8 mouse cellular contexts compared by ENCODE assay signal in genomic region chr4:124752281-124753199, GRCm38 (mm10). TPM values are rescaled to one million over a fixed set of nuclear protein-coding genes. Genes with fewer than 3 reads are reported as not detected.
DNase-seq lines count a peak whose midpoint lies in the region; ATAC-seq and TF ChIP-seq lines count a peak whose summit lies in the region.

No protein-coding gene starts in this region.

- intact Hi-C loops in left cerebral cortex, adult 2 months (cut with DNase I): loop anchor here (5.0 kb wide), 1 partner anchor 45 kb away; no protein-coding TSS in a partner anchor
- intact Hi-C loops in left cerebral cortex, postnatal 14 days (cut with DNase I): no loop called here

- peaks cover 6% of the 10 kb centered on the region; the same call in 1 of the 2 replicates for H3K36me3 ChIP-seq in embryonic facial prominence, embryonic 13.5 days

- peaks cover 21% of the 10 kb centered on the region for H3K4me1 ChIP-seq in embryonic facial prominence, embryonic 13.5 days

- DNase-seq in left cerebral cortex, adult 2 months (ENCODE audit: extremely low spot score in 1 of 2, low spot score in 2 of 2): no peak
- DNase-seq in left cerebral cortex, postnatal 14 days (ENCODE audit: low spot score in 2 of 2): no peak
- DNase-seq in kidney, adult 18-20 months: peak; percentile 55
- DNase-seq in lung, postnatal 10 days: peak; percentile 69
- peak; percentile 55 to 71 for DNase-seq in spleen, postnatal 4 days (ENCODE audit: low spot score in 2 of 2)
- DNase-seq in cerebellum, postnatal 10 days: no peak
- DNase-seq in ovary, postnatal 36 days (ENCODE audit: low spot score): no peak

- no peak for ATAC-seq in embryonic facial prominence, embryonic 13.5 days (ENCODE audit: insufficient number of reproducible peaks, insufficient read depth, low FRiP score, low TSS enrichment, low read depth)

- 16% methylated on average over 15 of the region's 15 CpGs for WGBS in embryonic facial prominence, embryonic 13.5 days

- H3K9me3 ChIP-seq in embryonic facial prominence, embryonic 13.5 days: no peaks in the 10 kb centered on the region

- 0 out of 2 replicates have a peak, but pooled peaks cover 7% of the 10 kb centered on the region for H3K27me3 ChIP-seq in embryonic facial prominence, embryonic 13.5 days

- TF ChIP-seq CTCF in left cerebral cortex, adult 2 months (IDR thresholded peaks at IDR 0.05): no peak

- H3K9ac ChIP-seq in embryonic facial prominence, embryonic 13.5 days: peak overlapping the region; percentile 84

- peak overlapping the region; percentile 90 for H3K4me3 ChIP-seq in left cerebral cortex, adult 2 months
- peak overlapping the region; percentile 78 for H3K4me3 ChIP-seq in embryonic facial prominence, embryonic 13.5 days

- peak overlapping the region; percentile 98 for H3K4me2 ChIP-seq in embryonic facial prominence, embryonic 13.5 days

- no peak overlapping the region for H3K27ac ChIP-seq in left cerebral cortex, adult 2 months
- H3K27ac ChIP-seq in embryonic facial prominence, embryonic 13.5 days: no peak overlapping the region

RNA-seq across cellular contexts. Expression of gene Inpp5b, which starts 10.9 kb away (rescaled TPM):
- 10 to 100 TPM; 46.5 to 48.7 TPM for total RNA-seq in left cerebral cortex, adult 2 months (2021)
- 10 to 100 TPM; 35.3 to 42.5 TPM for total RNA-seq in left cerebral cortex, postnatal 14 days (2021)
- 25.2 and 26.4 TPM in 2 replicates for polyA plus RNA-seq in embryonic facial prominence, embryonic 13.5 days (2015; fragmentation: Nextera tagmentation; extraction: Ambion mirVana)

RNA-seq across cellular contexts. Expression of gene Sf3a3, which starts 38.0 kb away (rescaled TPM):
- total RNA-seq in left cerebral cortex, adult 2 months (2021): 10 to 100 TPM; 33.0 to 35.6 TPM
- 10 to 100 TPM; 31.1 to 32.2 TPM for total RNA-seq in left cerebral cortex, postnatal 14 days (2021)
- polyA plus RNA-seq in embryonic facial prominence, embryonic 13.5 days (2015; fragmentation: Nextera tagmentation; extraction: Ambion mirVana): 177 and 186 TPM in 2 replicates

RNA-seq across cellular contexts. Expression of gene Mtf1, which starts 49.4 kb away (rescaled TPM):
- total RNA-seq in left cerebral cortex, adult 2 months (2021): 10 to 100 TPM; 26.1 to 28.4 TPM
- 10 to 100 TPM; 24.5 to 25.8 TPM for total RNA-seq in left cerebral cortex, postnatal 14 days (2021)
- polyA plus RNA-seq in embryonic facial prominence, embryonic 13.5 days (2015; fragmentation: Nextera tagmentation; extraction: Ambion mirVana): 11.9 and 12.9 TPM in 2 replicates

RNA-seq across cellular contexts. Expression of gene Fhl3, which starts 52.0 kb away (rescaled TPM):
- total RNA-seq in left cerebral cortex, adult 2 months (2021): 1 to 10 TPM; 1.4 to 2.2 TPM
- total RNA-seq in left cerebral cortex, postnatal 14 days (2021): 1 to 10 TPM; 3.8 to 4.2 TPM
- polyA plus RNA-seq in embryonic facial prominence, embryonic 13.5 days (2015; fragmentation: Nextera tagmentation; extraction: Ambion mirVana): 17.0 and 19.5 TPM in 2 replicates

RNA-seq across cellular contexts. Expression of gene Utp11, which starts 59.1 kb away (rescaled TPM):
- total RNA-seq in left cerebral cortex, adult 2 months (2021): 10 to 100 TPM; 13.3 to 15.7 TPM
- total RNA-seq in left cerebral cortex, postnatal 14 days (2021): 10 to 100 TPM; 14.1 to 14.3 TPM
- polyA plus RNA-seq in embryonic facial prominence, embryonic 13.5 days (2015; fragmentation: Nextera tagmentation; extraction: Ambion mirVana): 84.7 and 92.2 TPM in 2 replicates

Comparison
In these comparisons a context has a peak if more than half of its experiments do, and no peak if none do; other contexts are left out.
1. DNase-seq: peak in kidney, adult 18-20 months (single experiment), lung, postnatal 10 days (single experiment) and spleen, postnatal 4 days (2 of 2); none in left cerebral cortex, adult 2 months (0 of 2), left cerebral cortex, postnatal 14 days (0 of 2), cerebellum, postnatal 10 days (0 of 2) and ovary, postnatal 36 days (single experiment).